Mouse (Mus musculus): Measurements from ENCODE around the gene Fam83d. TPM values are rescaled to one million over a fixed set of nuclear protein-coding genes. Genes with fewer than 3 reads are reported as not detected.

The Fam83d gene
- polyA plus RNA-seq, 1 experiment from 2014 or later = 56.7 TPM

DNA sequence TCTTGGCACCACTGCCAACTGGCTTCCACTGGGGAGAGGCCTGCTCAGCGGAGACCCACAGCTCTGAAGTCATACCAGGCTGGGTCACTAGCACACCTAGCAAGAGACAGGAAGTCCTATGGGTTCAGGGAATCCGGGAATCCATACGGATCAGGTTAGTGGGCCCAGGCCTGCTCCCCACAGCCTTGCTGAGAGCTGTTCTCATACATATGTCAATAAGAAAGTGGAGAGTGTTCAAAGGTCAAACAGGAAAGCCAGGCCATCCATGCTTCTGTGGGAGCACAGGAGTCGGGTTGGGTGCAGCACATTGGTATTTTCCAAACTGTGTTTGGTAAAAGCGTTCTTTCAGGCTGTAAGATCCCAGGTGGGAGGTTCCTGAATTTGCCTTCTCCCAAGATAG lies 5.6 kb upstream of the Fam83d start:
- no peaks in the 10 kb centered on the region for H3K9me3 ChIP-seq
- no peaks in the 10 kb centered on the region; the same call in 1 of the 2 replicates for H3K36me3 ChIP-seq
- WGBS = 86% methylated on average over 5 of the region's 5 CpGs
- H3K4me3 ChIP-seq = no peak overlapping the region
- H3K27me3 ChIP-seq (ENCODE audit: insufficient read depth, poor library complexity, severe bottlenecking) = no peaks in the 10 kb centered on the region
- H3K4me1 ChIP-seq = 0 out of 2 replicates have a peak, but pooled peaks cover 5% of the 10 kb centered on the region
- H3K27ac ChIP-seq = no peak overlapping the region
- no peak for DNase-seq (ENCODE audit: low spot score)

DNA sequence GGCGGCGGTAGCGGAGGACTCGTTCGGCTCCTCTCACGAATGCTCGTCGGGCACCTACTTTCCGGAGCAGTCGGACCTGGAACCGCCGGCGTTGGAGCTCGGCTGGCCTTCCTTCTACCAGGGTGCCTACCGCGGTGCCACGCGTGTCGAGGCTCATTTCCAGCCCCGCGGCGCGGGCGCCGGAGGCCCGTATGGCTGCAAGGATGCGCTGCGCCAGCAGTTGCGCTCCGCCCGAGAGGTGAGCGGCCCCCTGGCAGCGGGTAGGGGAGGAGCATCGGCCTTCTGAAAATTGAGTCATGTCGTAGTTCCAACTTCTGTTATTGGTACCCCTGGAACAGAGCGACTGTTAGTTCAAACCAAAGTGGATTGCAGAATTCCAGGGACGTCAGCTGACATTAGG lies 457 bp downstream of the Fam83d start:
- H3K27ac ChIP-seq = peak overlapping the region; percentile 94
- H3K27me3 ChIP-seq (ENCODE audit: insufficient read depth, poor library complexity, severe bottlenecking) = no peaks in the 10 kb centered on the region
- peaks cover 50% of the 10 kb centered on the region for H3K4me1 ChIP-seq
- peak overlapping the region; percentile 90 for H3K4me3 ChIP-seq
- H3K36me3 ChIP-seq = peaks cover 13% of the 10 kb centered on the region
- no peaks in the 10 kb centered on the region for H3K9me3 ChIP-seq
- no peak for DNase-seq (ENCODE audit: low spot score)
- under 1% methylated on average over 37 of the region's 37 CpGs for WGBS

DNA sequence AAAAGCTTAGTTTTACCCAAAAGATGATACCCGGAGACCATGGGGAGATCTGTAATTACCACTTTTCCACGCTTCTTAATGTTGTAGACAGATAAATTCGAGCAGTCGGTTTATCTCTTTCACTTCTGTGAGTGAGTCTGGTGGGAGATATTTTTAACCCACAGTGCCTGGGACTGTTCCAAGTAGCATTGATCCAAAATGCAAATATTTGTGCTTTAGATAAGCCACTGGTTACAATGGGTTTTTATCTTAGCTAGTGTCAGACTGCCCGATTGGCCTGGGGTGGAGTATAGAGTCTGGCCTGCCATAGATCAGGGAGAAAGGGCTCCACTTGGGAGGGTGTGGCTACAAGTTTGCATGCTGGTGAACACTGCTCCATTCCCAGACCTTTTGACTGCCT lies 878 bp downstream of the Fam83d start:
- Histone ChIP-seq H3K27me3 (ENCODE audit: insufficient read depth, poor library complexity, severe bottlenecking) (no peaks in the 10 kb centered on the region), H3K9me3 (no peaks in the 10 kb centered on the region), H3K36me3 (peaks cover 17% of the 10 kb centered on the region), H3K4me3 (peak overlapping the region; percentile 90), H3K4me1 (peaks cover 54% of the 10 kb centered on the region), H3K27ac (peak overlapping the region; percentile 94)
- DNase-seq (ENCODE audit: low spot score) = no peak
- 2% methylated on average over 5 of the region's 5 CpGs for WGBS

DNA sequence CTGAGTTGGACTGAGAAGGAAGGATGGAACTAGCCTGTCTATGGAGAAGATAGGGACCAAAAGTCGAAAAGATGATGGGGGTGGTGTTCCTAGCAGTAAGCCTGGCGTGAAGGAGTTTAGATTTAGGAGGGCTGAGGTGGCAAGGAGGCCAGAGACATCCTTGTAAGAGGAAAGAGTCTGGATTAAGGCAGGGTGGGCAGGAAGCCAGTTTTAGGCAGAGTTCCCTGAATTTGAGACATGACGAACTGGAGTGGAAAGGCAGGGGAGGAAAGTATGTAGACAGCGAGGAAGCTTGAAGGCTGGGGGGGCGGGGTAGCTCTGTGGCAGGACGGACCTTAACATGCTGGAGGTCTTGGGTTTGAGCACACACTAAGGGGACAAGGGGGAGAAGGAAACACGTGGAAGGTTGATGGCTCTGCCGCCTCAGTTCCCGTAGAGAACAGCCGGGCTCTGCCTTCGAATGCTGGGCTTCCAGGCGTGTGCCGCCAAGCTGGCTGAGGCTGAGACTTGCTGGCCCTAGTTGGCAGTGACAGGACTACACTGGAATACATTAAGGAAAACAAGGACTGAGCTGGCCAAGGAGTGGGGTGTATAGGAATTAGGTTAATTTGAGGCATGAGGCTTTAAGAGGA lies 2.3 kb downstream of the Fam83d start:
- no peaks in the 10 kb centered on the region for H3K27me3 ChIP-seq (ENCODE audit: insufficient read depth, poor library complexity, severe bottlenecking)
- DNase-seq (ENCODE audit: low spot score) = no peak
- peak overlapping the region; percentile 52 for H3K27ac ChIP-seq
- no peaks in the 10 kb centered on the region for H3K9me3 ChIP-seq
- 44% methylated on average over 13 of the region's 13 CpGs for WGBS
- peaks cover 18% of the 10 kb centered on the region for H3K36me3 ChIP-seq
- H3K4me3 ChIP-seq = peak overlapping the region; percentile 90
- peaks cover 66% of the 10 kb centered on the region for H3K4me1 ChIP-seq

DNA sequence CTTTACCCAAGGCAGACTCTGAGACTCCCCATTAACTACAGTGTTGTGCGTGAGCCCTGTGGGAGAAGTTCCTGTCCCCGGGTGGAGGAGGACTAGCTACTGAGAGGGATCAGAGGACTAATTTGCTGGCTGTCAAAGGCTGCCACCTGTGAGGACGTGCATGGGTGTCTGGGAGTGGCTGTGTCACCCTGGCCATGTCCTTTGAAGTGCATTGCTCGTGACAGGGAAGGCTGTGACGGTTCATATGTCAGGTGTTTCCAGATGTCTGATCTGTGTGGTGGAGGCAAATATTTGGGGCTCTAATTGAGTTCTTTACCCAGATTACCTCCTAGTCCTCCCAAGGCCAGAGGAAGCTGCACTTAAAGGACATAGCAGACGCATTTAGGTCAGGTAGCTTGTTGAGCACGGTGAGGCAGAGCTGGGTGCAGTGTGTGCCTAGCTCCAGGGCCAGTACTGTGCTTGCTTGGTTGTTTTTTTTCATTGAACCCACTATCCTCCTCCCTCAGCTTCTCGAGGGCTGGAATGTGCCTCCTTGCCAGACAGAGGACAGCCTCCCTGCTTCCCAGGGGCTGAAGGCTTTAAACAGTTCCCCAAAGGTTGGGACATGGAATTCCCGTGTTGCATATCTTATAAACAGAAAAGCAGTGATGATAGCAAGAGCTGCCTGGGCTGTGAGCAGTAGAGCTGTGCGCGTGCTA lies 3.3 kb downstream of the Fam83d start:
- Histone ChIP-seq H3K9me3 (no peaks in the 10 kb centered on the region), H3K4me1 (peaks cover 76% of the 10 kb centered on the region), H3K27me3 (ENCODE audit: insufficient read depth, poor library complexity, severe bottlenecking) (no peaks in the 10 kb centered on the region), H3K36me3 (peaks cover 24% of the 10 kb centered on the region), H3K27ac (peak overlapping the region; percentile 52; the same call in 1 of the 2 replicates), H3K4me3 (peak overlapping the region; percentile 90)
- 44% methylated on average over 11 of the region's 11 CpGs for WGBS
- DNase-seq (ENCODE audit: low spot score) = no peak

DNA sequence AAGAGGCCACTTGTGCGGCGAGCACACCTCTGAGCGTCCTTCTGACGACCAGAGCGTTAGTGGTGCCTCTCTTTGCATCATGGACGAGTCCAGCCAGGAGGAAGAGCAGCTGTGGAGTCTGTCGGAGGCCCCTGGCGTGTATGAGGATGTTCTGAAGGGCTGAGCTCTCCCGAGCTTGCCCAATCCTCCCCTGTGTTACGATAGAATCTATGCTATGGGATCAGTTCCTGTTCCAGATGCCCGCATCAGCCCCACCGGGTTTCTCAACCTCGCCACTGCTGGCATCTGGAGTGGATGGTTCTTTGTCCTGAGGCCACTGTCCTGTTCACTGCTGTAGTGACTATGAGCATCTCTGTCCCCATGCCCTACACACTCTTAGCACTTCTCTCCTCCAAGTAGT lies 4.9 kb downstream of the Fam83d start:
- H3K27ac ChIP-seq = no peak overlapping the region
- no peak for DNase-seq (ENCODE audit: low spot score)
- H3K9me3 ChIP-seq = no peaks in the 10 kb centered on the region
- H3K4me3 ChIP-seq = no peak overlapping the region
- WGBS = 78% methylated on average over 13 of the region's 13 CpGs
- H3K36me3 ChIP-seq = peaks cover 24% of the 10 kb centered on the region
- H3K27me3 ChIP-seq (ENCODE audit: insufficient read depth, poor library complexity, severe bottlenecking) = no peaks in the 10 kb centered on the region
- peaks cover 87% of the 10 kb centered on the region for H3K4me1 ChIP-seq

DNA sequence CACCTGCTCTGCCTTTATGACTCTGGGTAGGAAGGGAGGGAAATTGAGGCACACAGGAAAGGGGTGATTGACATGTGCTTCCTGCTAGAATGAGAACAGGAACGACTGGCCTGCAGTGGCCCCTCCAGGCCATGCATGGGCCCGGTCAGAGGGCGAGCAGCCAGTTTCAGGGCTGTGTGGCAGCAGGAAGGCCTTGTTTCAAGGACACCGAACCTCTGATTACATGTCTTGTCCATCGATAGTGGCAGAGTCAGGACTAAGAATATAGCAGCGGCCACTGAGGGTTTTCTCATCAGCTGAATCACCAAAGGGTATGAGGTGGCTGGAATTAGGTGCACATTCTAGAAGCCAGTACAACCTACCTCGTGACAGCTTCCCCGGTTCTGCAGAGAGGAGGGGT lies 7.0 kb downstream of the Fam83d start:
- Histone ChIP-seq H3K4me1 (peaks cover 87% of the 10 kb centered on the region), H3K4me3 (no peak overlapping the region), H3K27me3 (ENCODE audit: insufficient read depth, poor library complexity, severe bottlenecking) (no peaks in the 10 kb centered on the region), H3K9me3 (no peaks in the 10 kb centered on the region), H3K27ac (peak overlapping the region; percentile 71), H3K36me3 (peaks cover 31% of the 10 kb centered on the region)
- DNase-seq (ENCODE audit: low spot score) = no peak
- 44% methylated on average over 8 of the region's 8 CpGs for WGBS

DNA sequence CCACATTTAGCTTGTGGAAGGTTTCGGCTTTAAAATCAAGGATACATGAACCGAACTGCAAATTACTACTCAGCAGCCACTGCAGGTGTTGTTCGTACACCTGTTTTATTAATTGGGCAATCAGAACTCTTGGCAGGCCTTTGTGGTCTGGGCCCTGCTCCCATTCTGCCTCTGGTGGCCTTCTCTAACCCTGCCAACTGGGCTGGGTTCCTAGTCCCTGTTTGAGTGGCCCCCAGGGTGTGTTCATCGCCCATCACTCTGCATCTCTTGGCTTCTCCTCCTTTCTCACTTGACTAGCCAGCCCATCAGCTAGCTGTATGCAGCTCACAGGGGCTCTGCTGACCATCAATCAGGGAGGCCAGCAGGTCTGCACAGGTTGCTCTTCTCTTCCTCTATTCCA lies 8.8 kb downstream of the Fam83d start:
- H3K4me1 ChIP-seq = peaks cover 69% of the 10 kb centered on the region

DNA sequence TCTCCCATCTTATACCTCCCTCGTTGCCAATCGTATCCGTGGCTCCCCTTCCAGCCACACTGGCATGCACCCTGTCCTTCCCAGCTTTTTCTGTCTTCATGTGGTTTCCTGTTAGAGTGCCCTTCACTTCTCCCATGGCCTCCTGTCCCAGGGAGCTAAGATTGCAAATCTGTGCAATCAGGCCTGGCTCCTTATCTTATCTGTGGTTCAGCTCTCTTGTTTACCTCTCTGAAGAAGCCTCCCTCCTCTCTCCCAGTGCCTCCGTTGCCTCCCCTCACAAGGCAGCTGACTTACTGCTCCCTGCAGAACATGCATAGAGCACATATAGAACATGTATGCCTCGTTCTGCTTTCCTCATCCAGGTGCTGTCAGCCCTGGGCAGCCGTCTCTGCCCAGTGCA lies 9.6 kb downstream of the Fam83d start:
- H3K36me3 ChIP-seq = peaks cover 47% of the 10 kb centered on the region
- no peak for DNase-seq (ENCODE audit: low spot score)
- WGBS = 33% methylated on average over 6 of the region's 6 CpGs
- H3K9me3 ChIP-seq = no peaks in the 10 kb centered on the region
- H3K27ac ChIP-seq = peak overlapping the region; percentile 71
- H3K27me3 ChIP-seq (ENCODE audit: insufficient read depth, poor library complexity, severe bottlenecking) = no peaks in the 10 kb centered on the region
- H3K4me1 ChIP-seq = peaks cover 61% of the 10 kb centered on the region
- H3K4me3 ChIP-seq = peak overlapping the region; percentile 19; the same call in 1 of the 2 replicates

More for the DNA sequence above, 8.8 kb downstream of the Fam83d start:
- DNase-seq (ENCODE audit: low spot score) = no peak
- Histone ChIP-seq H3K9me3 (no peaks in the 10 kb centered on the region), H3K4me3 (0 out of 2 replicates have a peak overlapping the region, but pooled peaks have one; percentile 19), H3K27me3 (ENCODE audit: insufficient read depth, poor library complexity, severe bottlenecking) (no peaks in the 10 kb centered on the region), H3K27ac (peak overlapping the region; percentile 71), H3K36me3 (peaks cover 49% of the 10 kb centered on the region)
- 82% methylated on average over 4 of the region's 4 CpGs for WGBS

DNA sequence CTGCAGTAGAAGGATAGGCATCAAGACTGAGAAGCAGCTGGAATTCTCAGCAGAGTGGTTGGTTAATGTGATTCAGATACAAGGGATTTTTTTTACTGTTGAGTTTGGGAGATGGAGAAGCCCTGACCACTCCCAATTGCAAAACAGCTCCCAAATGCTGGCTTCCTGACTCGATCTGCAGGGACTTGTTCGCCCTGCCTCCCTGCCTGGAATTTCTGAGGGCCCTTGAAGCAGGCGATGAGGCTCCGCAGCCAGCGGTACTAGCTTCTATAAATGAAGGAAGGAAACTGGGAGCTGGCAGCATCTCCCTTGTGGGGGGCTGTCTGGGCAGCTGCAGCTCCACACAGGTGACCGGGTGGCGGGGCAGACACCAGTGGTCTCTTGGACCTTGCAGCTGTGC lies 10.5 kb downstream of the Fam83d start:
- H3K4me1 ChIP-seq = peaks cover 55% of the 10 kb centered on the region
- no peaks in the 10 kb centered on the region for H3K9me3 ChIP-seq
- 55% methylated on average over 7 of the region's 7 CpGs for WGBS
- no peaks in the 10 kb centered on the region for H3K27me3 ChIP-seq (ENCODE audit: insufficient read depth, poor library complexity, severe bottlenecking)
- H3K4me3 ChIP-seq = no peak overlapping the region
- peaks cover 47% of the 10 kb centered on the region for H3K36me3 ChIP-seq
- DNase-seq (ENCODE audit: low spot score) = no peak
- peak overlapping the region; percentile 71; the same call in 1 of the 2 replicates for H3K27ac ChIP-seq

DNA sequence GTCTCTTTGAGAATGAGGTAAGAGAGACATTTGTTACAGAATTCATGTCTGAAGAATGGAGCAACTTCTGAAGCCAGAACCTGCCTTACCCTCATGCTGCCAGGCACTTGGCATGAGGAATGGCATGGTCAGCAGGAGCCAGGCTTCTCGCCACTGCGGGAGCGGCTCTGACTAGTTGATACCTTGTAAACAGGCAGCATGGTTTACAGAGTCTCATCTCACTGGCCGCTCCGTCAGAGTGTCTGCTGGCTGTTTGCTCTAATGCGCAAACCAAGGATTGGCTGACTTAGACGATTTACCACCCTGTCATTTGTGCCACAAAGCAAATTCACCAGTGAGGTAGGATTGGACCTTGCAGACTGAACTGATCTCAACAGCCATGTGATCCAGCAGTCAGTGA lies 13.2 kb downstream of the Fam83d start:
- no peaks in the 10 kb centered on the region for H3K9me3 ChIP-seq
- H3K27me3 ChIP-seq (ENCODE audit: insufficient read depth, poor library complexity, severe bottlenecking) = no peaks in the 10 kb centered on the region
- no peak overlapping the region for H3K27ac ChIP-seq
- WGBS = 91% methylated on average over 7 of the region's 7 CpGs
- peaks cover 30% of the 10 kb centered on the region for H3K4me1 ChIP-seq
- no peak for DNase-seq (ENCODE audit: low spot score)
- H3K4me3 ChIP-seq = no peak overlapping the region
- peaks cover 65% of the 10 kb centered on the region for H3K36me3 ChIP-seq

DNA sequence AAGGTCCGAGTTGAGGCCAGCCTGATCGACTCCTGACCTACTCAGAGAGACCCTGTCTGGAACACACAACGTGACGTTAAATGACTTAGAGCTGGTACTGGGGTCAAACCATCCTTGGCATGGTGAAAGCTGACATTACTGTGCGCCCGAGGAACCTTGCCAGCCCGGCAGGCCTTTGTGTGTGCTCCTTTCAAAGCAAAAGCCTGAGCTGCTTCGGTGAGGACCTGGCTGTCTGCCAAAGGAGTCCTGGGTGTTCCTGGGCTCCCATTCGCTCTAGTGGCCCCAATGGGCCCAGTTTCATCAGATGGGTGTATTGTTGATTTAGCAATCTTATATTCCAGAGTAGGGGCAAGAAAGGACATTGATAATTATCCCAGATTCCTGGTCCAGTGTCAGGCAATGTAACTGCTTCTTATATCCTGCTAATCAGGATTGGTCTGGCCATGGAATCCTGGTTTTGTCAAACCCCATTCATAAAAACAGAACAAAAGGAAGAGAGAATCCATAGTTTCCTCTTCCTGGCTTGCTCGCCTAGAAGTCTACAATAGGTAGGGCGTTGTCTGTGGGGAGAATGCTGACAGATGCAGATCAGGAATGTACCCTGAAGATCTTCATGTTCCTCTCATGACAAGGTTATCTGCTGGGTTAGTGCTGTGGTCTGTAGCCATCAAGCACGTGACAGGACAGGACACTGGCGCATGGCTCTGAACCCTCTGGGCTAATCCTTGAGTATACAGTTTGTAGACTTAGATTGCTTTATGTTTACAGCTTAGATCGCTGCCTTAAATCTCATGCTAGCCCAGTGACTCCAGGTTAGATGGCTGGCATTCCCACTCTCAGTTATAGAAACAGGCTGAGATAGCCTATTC lies 19.3 kb downstream of the Fam83d start:
- no peak overlapping the region for H3K4me3 ChIP-seq
- peaks cover 45% of the 10 kb centered on the region for H3K36me3 ChIP-seq
- no peak overlapping the region for H3K27ac ChIP-seq
- no peaks in the 10 kb centered on the region for H3K27me3 ChIP-seq (ENCODE audit: insufficient read depth, poor library complexity, severe bottlenecking)
- H3K9me3 ChIP-seq = no peaks in the 10 kb centered on the region
- H3K4me1 ChIP-seq = 0 out of 2 replicates have a peak, but pooled peaks cover 5% of the 10 kb centered on the region
- DNase-seq (ENCODE audit: low spot score) = no peak
- 85% methylated on average over 14 of the region's 14 CpGs for WGBS

Measured in heart, embryonic 10.5 days (tissue).